Mouse (Mus musculus): ENCODE data around the gene Kazn.

- TF ChIP-seq CTCF (conservative IDR thresholded peaks at IDR 0.05; ENCODE audit: low read length) (no peak), POU5F1 (IDR thresholded peaks at IDR 0.05; ENCODE audit: borderline replicate concordance, low read length) (no peak)
Observed at GRCm38 (mm10) chr4:142212425-142212824, 26.8 kb downstream of the Kazn start.

All from E14TG2a.4 (cell line).